Comparison of ENCODE assay signal across 10 mouse cellular contexts in genomic region chr13:49036928-49037574, GRCm38 (mm10).
DNase-seq lines count a peak whose midpoint lies in the region; ATAC-seq and TF ChIP-seq lines count a peak whose summit lies in the region.
"Had no signal": no experiment of that assay in that cellular context is flagged by ENCODE, and none has a peak within 500 bp of the region (broad histone marks: within the 10 kb centered on the region; RNA-seq: fewer than 3 reads in every experiment).

No protein-coding gene starts in this region.

- intact Hi-C loops in left cerebral cortex, postnatal 10 days (cut with DNase I) = no loop called here

- DNase-seq in kidney, postnatal 0 days (ENCODE audit: low spot score) = peak; percentile 40
- no peak for DNase-seq in left cerebral cortex, postnatal 10 days (ENCODE audit: extremely low spot score in 1 of 2, low spot score in 2 of 2)
- no peak for DNase-seq in embryo, embryonic 9.5 days (ENCODE audit: extremely low spot score)
- DNase-seq: gastrocnemius, postnatal 25 days; right cerebral cortex, postnatal 25 days; thymus, adult 2 months had no signal

- no peak overlapping the region for H3K4me3 ChIP-seq in kidney, postnatal 0 days (replicated peaks; ENCODE audit: low read depth, low read length)
- no peak overlapping the region for H3K4me3 ChIP-seq in kidney, embryonic 14.5 days (ENCODE audit: low read length)
- H3K4me3 ChIP-seq in embryonic facial prominence, embryonic 13.5 days = no peak overlapping the region
- no peak overlapping the region for H3K4me3 ChIP-seq in hindbrain, embryonic 13.5 days
- H3K4me3 ChIP-seq in midbrain, embryonic 15.5 days = no peak overlapping the region

- no peaks in the 10 kb centered on the region for H3K4me1 ChIP-seq in kidney, postnatal 0 days (replicated peaks; ENCODE audit: insufficient read depth, low read length)
- H3K4me1 ChIP-seq in kidney, embryonic 14.5 days (ENCODE audit: control insufficient read depth, insufficient read depth, low read length) = peaks cover 3% of the 10 kb centered on the region; the same call in 1 of the 2 replicates
- H3K4me1 ChIP-seq in embryonic facial prominence, embryonic 13.5 days = peaks cover 26% of the 10 kb centered on the region
- peaks cover 31% of the 10 kb centered on the region for H3K4me1 ChIP-seq in hindbrain, embryonic 13.5 days (replicated peaks)
- H3K4me1 ChIP-seq in midbrain, embryonic 15.5 days = peaks cover 4% of the 10 kb centered on the region; the same call in 1 of the 2 replicates

- H3K36me3 ChIP-seq in kidney, postnatal 0 days (ENCODE audit: insufficient read depth, low read length) = no peaks in the 10 kb centered on the region
- no peaks in the 10 kb centered on the region for H3K36me3 ChIP-seq in kidney, embryonic 14.5 days (ENCODE audit: control insufficient read depth, insufficient read depth, low read length)
- H3K36me3 ChIP-seq in embryonic facial prominence, embryonic 13.5 days = peaks cover 11% of the 10 kb centered on the region; the same call in 1 of the 2 replicates
- peaks cover 67% of the 10 kb centered on the region for H3K36me3 ChIP-seq in hindbrain, embryonic 13.5 days
- peaks cover 18% of the 10 kb centered on the region for H3K36me3 ChIP-seq in midbrain, embryonic 15.5 days (replicated peaks)

- WGBS in kidney, postnatal 0 days = 76% methylated on average over 7 of the region's 7 CpGs
- WGBS in kidney, embryonic 14.5 days = 85% methylated on average over 7 of the region's 7 CpGs
- 71% methylated on average over 7 of the region's 7 CpGs for WGBS in embryonic facial prominence, embryonic 13.5 days
- WGBS in hindbrain, embryonic 13.5 days = 83% methylated on average over 7 of the region's 7 CpGs
- WGBS in midbrain, embryonic 15.5 days = 81% methylated on average over 7 of the region's 7 CpGs

- no peak overlapping the region for H3K4me2 ChIP-seq in kidney, postnatal 0 days (ENCODE audit: low read length)
- no peak overlapping the region for H3K4me2 ChIP-seq in kidney, embryonic 14.5 days (replicated peaks; ENCODE audit: low read depth, low read length)
- H3K4me2 ChIP-seq in embryonic facial prominence, embryonic 13.5 days = no peak overlapping the region
- no peak overlapping the region for H3K4me2 ChIP-seq in hindbrain, embryonic 13.5 days
- H3K4me2 ChIP-seq in midbrain, embryonic 15.5 days = no peak overlapping the region

- no peak overlapping the region for H3K27ac ChIP-seq in kidney, postnatal 0 days
- H3K27ac ChIP-seq in kidney, embryonic 14.5 days (ENCODE audit: low read depth, low read length) = no peak overlapping the region
- peak overlapping the region; percentile 64 for H3K27ac ChIP-seq in embryonic facial prominence, embryonic 13.5 days
- peak overlapping the region; percentile 64; the same call in 1 of the 2 replicates for H3K27ac ChIP-seq in hindbrain, embryonic 13.5 days
- H3K27ac ChIP-seq in midbrain, embryonic 15.5 days = peak overlapping the region; percentile 48

- TF ChIP-seq CTCF in kidney, postnatal 0 days (IDR thresholded peaks at IDR 0.05; ENCODE audit: low read depth) = no peak

- 0 out of 2 replicates have a peak, but pooled peaks have one; percentile 21 for ATAC-seq in kidney, postnatal 0 days (replicated peaks; ENCODE audit: low FRiP score, low read depth)
- ATAC-seq in kidney, embryonic 14.5 days (ENCODE audit: low FRiP score, low TSS enrichment) = no peak
- no peak for ATAC-seq in embryonic facial prominence, embryonic 13.5 days (ENCODE audit: insufficient number of reproducible peaks, insufficient read depth, low FRiP score, low TSS enrichment, low read depth)
- ATAC-seq in hindbrain, embryonic 13.5 days (ENCODE audit: low FRiP score) = no peak
- no peak for ATAC-seq in midbrain, embryonic 15.5 days (replicated peaks)

- H3K9me3 ChIP-seq in kidney, postnatal 0 days (replicated peaks; ENCODE audit: low read length) = no peaks in the 10 kb centered on the region
- no peaks in the 10 kb centered on the region for H3K9me3 ChIP-seq in kidney, embryonic 14.5 days (ENCODE audit: control insufficient read depth, low read length)
- no peaks in the 10 kb centered on the region for H3K9me3 ChIP-seq in embryonic facial prominence, embryonic 13.5 days
- H3K9me3 ChIP-seq in hindbrain, embryonic 13.5 days = no peaks in the 10 kb centered on the region
- no peaks in the 10 kb centered on the region for H3K9me3 ChIP-seq in midbrain, embryonic 15.5 days

- no peaks in the 10 kb centered on the region for H3K27me3 ChIP-seq in kidney, postnatal 0 days (ENCODE audit: insufficient read depth, low read length)
- H3K27me3 ChIP-seq in kidney, embryonic 14.5 days (ENCODE audit: control insufficient read depth, insufficient read depth, low read length) = no peaks in the 10 kb centered on the region
- H3K27me3 ChIP-seq in embryonic facial prominence, embryonic 13.5 days = no peaks in the 10 kb centered on the region
- no peaks in the 10 kb centered on the region for H3K27me3 ChIP-seq in hindbrain, embryonic 13.5 days
- no peaks in the 10 kb centered on the region for H3K27me3 ChIP-seq in midbrain, embryonic 15.5 days (replicated peaks)

- no peak overlapping the region for H3K9ac ChIP-seq in kidney, postnatal 0 days (ENCODE audit: low read depth, low read length)
- no peak overlapping the region for H3K9ac ChIP-seq in kidney, embryonic 14.5 days (ENCODE audit: low read depth, low read length)
- H3K9ac ChIP-seq in embryonic facial prominence, embryonic 13.5 days = no peak overlapping the region
- H3K9ac ChIP-seq in hindbrain, embryonic 13.5 days = no peak overlapping the region
- H3K9ac ChIP-seq in midbrain, embryonic 15.5 days = no peak overlapping the region

Comparison
In these comparisons a context has a peak if more than half of its experiments do, and no peak if none do; other contexts are left out.
1. H3K27ac ChIP-seq: peak in embryonic facial prominence, embryonic 13.5 days (single experiment), hindbrain, embryonic 13.5 days (single experiment) and midbrain, embryonic 15.5 days (single experiment); none in kidney, postnatal 0 days (single experiment) and kidney, embryonic 14.5 days (single experiment).